Mouse (Mus musculus) gastrocnemius, postnatal 25 days (tissue): ENCODE data around the gene Cacfd1. TPM values are rescaled to one million over a fixed set of nuclear protein-coding genes. Genes with fewer than 3 reads are reported as not detected.

Experiments used
- total RNA-seq, 2 experiments: library from RNA; stranded (reverse); gene quantifications; 1 replicate in 1 of 2; 2 replicates in 1 of 2; pipeline ENCODE4 v1.2.3; 2021

The Cacfd1 gene
- total RNA-seq, 2 experiments from 2014 or later: 27.9 to 30.2 TPM

Other genes starting within 250 kb of the Cacfd1 start
- not detected for gene Abo, start 144.9 kb upstream of the Cacfd1 start, total RNA-seq
- 10 to 100 TPM; 10.3 to 12.0 TPM for gene Surf6, start 107.0 kb upstream of the Cacfd1 start, total RNA-seq
- 10 to 100 TPM; 16.2 to 17.6 TPM for gene Med22, start 99.2 kb upstream of the Cacfd1 start, total RNA-seq
- gene Rpl7a, start 99.2 kb upstream of the Cacfd1 start, total RNA-seq: 100 to 1,000 TPM; 236 to 242 TPM
- gene Surf2, start 93.6 kb upstream of the Cacfd1 start, total RNA-seq: 10 to 100 TPM; 10.9 to 12.5 TPM
- gene Surf1, start 93.4 kb upstream of the Cacfd1 start, total RNA-seq: 10 to 100 TPM; 27.4 to 33.1 TPM
- 10 to 100 TPM; 72.8 to 87.1 TPM for gene Surf4, start 76.0 kb upstream of the Cacfd1 start, total RNA-seq
- not detected for gene Stkld1, start 75.9 kb upstream of the Cacfd1 start, total RNA-seq
- gene Rexo4, start 45.5 kb upstream of the Cacfd1 start, total RNA-seq: 10 to 100 TPM; 14.2 to 16.3 TPM
- gene Adamts13, start 36.5 kb upstream of the Cacfd1 start, total RNA-seq: not detected
- gene Slc2a6, start 18.1 kb downstream of the Cacfd1 start, total RNA-seq: under 1 TPM; 0.10 to 0.16 TPM
- 10 to 100 TPM in 1 of 2 experiments, 1 to 10 TPM in 1; 4.8 to 14.4 TPM for gene Mymk, start 62.3 kb downstream of the Cacfd1 start, total RNA-seq
- gene Adamtsl2, start 69.5 kb downstream of the Cacfd1 start, total RNA-seq: 1 to 10 TPM; 8.2 to 8.7 TPM
- not detected for gene Fam163b, start 132.6 kb downstream of the Cacfd1 start, total RNA-seq
- gene Dbh, start 155.3 kb downstream of the Cacfd1 start, total RNA-seq: not detected
- gene Sardh, start 238.4 kb downstream of the Cacfd1 start, total RNA-seq: 1 to 10 TPM; 2.4 to 2.5 TPM